Mouse (Mus musculus) heart, embryonic 16.5 days (tissue): ENCODE results near the gene Slc25a42. TPM values are rescaled to one million over a fixed set of nuclear protein-coding genes. Genes with fewer than 3 reads are reported as not detected.

Source experiments
- polyA plus RNA-seq: library from polyadenylated mRNA; unstranded; fragments of >200 nt; fragmentation: Nextera tagmentation; extraction: Ambion mirVana; gene quantifications from 2 replicates; pipeline ENCODE4 v1.2.1, GENCODE M21; 2015

Slc25a42 gene
- polyA plus RNA-seq, 1 experiment from 2014 or later: 13.7 TPM

Other genes with a start within 250 kb of the Slc25a42 start
- gene Gatad2a, start 215.9 kb downstream of the Slc25a42 start, polyA plus RNA-seq: 26.2 and 26.8 TPM in 2 replicates
- gene Mau2, start 169.6 kb downstream of the Slc25a42 start, polyA plus RNA-seq: 38.4 and 42.9 TPM in 2 replicates
- 30.0 and 30.4 TPM in 2 replicates for gene Sugp1, start 169.5 kb downstream of the Slc25a42 start, polyA plus RNA-seq
- 0.96 and 1.4 TPM in 2 replicates for gene Tm6sf2, start 139.4 kb downstream of the Slc25a42 start, polyA plus RNA-seq
- gene Hapln4, start 128.8 kb downstream of the Slc25a42 start, polyA plus RNA-seq: 0.04 TPM in 1 of 2 replicates, not detected in the other
- 0.13 and 0.22 TPM in 2 replicates for gene Ncan, start 91.4 kb downstream of the Slc25a42 start, polyA plus RNA-seq
- gene Nr2c2ap, start 81.0 kb downstream of the Slc25a42 start, polyA plus RNA-seq: 35.7 and 37.8 TPM in 2 replicates
- gene Rfxank, start 73.2 kb downstream of the Slc25a42 start, polyA plus RNA-seq: 18.9 and 21.0 TPM in 2 replicates
- 38.0 and 40.1 TPM in 2 replicates for gene Borcs8, start 72.8 kb downstream of the Slc25a42 start, polyA plus RNA-seq
- gene Mef2b, start 72.6 kb downstream of the Slc25a42 start, polyA plus RNA-seq: 0.51 and 1.1 TPM in 2 replicates
- gene Tmem161a, start 39.9 kb downstream of the Slc25a42 start, polyA plus RNA-seq: 88.9 and 103 TPM in 2 replicates
- gene Sugp2, start 21.9 kb upstream of the Slc25a42 start, polyA plus RNA-seq: 25.7 and 28.1 TPM in 2 replicates
- 19.6 and 22.1 TPM in 2 replicates for gene Armc6, start 22.2 kb upstream of the Slc25a42 start, polyA plus RNA-seq
- 26.6 and 30.2 TPM in 2 replicates for gene Homer3, start 70.5 kb upstream of the Slc25a42 start, polyA plus RNA-seq
- 34.1 and 34.2 TPM in 2 replicates for gene Ddx49, start 90.2 kb upstream of the Slc25a42 start, polyA plus RNA-seq
- 326 and 334 TPM in 2 replicates for gene Cope, start 90.2 kb upstream of the Slc25a42 start, polyA plus RNA-seq
- gene Cers1, start 103.5 kb upstream of the Slc25a42 start, polyA plus RNA-seq: 1.3 TPM in 2 replicates
- 0.45 and 1.4 TPM in 2 replicates for gene Gdf1, start 117.5 kb upstream of the Slc25a42 start, polyA plus RNA-seq
- gene Upf1, start 141.0 kb upstream of the Slc25a42 start, polyA plus RNA-seq: 7.9 and 9.7 TPM in 2 replicates
- gene Comp, start 161.3 kb upstream of the Slc25a42 start, polyA plus RNA-seq: 3.0 and 4.3 TPM in 2 replicates
- gene Crtc1, start 227.3 kb upstream of the Slc25a42 start, polyA plus RNA-seq: 10.2 and 10.7 TPM in 2 replicates